Mouse (Mus musculus) cerebellum, adult 9-11 months (tissue): Measurements from ENCODE around the gene Kmt5b.
A peak's percentile ranks its signal among the peaks of the same experiment; 100 is the strongest.

ENCODE experiments used
- DNase-seq: peaks from one replicate; pipeline ENCODE4 v3.0.0; 2022

Gene Kmt5b

DNA sequence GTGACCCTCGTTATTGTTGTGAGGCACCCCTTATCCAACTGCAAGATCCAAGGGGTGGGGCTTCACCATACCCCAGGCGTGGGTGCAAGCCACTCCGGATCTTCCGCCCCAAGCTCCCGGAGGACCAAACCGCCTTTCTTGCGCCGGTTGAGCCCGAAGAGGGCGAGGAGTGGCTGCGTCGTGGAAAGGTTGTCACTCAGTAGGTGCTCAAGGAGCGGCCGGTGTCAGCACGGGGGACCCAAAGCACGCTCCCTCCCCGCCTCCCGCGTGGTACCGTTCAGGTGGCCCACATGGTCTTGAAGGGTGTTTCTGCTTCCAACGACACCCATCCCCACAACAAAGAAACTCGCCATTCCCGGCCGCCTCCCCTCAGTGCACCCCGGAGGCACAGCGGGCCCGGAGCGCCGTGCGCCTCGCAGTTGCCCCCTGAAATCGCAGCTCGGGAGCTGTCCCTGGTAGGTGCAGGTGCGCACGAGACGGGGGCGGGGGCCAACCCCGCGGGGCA lies at the start of gene Kmt5b:
Gene Kmt5b (plus strand): TSS at position 146 of the 505 bp plus-strand sequence.
- peak; percentile 82 for DNase-seq

DNA sequence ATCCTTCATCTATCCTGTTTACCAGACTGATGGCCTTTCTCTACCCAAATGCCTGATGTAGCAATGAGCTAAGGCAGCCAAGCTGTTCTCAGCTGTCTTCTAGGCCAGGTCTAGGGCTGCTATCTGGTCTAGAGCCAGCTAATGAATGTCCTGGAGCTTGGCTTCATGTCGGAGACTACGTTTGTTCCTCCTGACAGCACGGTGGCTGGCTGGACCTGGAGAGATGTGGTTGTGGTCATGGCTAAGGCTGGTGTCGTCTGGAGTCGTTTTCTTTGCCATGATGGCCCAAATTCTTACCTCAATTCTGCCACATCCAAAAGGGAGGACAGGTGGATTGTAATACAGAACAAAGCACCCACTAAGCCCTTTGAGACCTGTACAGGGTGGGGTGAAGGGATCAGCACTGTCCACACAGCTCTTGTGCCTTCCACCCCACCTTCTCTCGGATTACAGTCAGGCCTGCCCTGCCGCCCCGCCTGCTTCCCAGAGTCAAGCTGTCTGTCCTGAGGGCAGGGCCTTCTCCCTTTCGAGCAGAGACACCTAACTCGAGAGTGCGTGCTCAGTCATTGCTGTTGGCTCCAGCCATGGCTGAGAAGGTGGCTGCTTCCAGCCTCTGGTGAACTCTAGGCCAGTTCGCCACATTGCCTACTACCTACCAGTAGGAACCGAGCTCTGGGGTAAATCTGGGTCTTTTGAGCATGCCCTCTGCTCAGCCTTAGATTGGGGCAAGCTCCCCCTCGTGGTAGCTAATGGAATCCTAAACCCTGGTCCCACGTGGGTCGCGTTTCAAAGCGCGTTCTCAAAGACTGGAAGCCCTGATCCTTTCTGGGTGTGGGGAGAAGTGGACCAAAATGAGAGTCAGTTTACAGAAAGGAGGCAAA lies 48.5 kb upstream of the Kmt5b start:
- peak; percentile 72 for DNase-seq

DNA sequence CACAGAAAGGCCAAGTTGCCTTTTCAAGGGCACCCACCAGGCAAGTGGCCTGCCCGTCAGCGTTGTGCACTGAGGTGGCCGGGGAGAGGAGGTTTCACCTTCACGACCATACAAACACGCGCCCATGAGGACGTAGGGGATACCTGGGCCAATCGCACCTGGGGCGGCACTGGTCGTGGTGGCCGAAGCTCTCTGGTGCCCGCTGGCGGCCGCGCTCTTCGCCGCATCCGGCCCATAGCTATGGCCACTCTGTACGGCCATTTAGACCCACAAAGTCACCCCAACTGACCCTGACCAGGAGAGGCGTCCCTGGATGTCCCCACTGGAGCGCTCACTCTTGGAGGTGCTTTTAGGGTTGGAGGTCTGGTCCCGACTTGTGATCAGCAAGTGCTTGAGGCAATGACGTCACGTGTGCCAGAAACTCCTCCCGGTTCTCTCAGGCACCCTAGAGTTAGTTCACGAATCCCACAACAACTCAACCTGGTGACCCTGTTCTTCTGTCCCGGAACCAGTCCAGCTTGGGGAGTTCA lies 47.8 kb upstream of the Kmt5b start:
- DNase-seq = peak; percentile 75

DNA sequence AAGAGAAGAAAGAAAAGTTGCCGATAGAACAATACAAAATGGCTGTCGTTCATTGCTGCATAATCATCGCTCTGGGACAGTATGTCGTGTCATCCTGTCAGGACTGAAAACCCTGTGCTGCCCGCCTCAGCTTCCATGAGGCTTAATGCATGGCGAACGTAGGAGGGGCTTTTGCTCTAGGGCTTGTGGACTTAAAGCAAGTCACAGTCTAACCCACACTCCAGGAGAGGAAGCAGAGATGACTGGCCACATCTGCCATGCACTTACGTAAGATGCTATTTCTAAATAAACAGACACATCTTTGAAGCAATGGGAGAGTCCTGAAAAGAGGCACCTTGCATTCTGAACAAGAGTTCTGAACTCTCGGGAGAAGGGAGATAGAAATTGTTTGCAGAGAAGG lies 44.1 kb upstream of the Kmt5b start:
- no peak for DNase-seq

DNA sequence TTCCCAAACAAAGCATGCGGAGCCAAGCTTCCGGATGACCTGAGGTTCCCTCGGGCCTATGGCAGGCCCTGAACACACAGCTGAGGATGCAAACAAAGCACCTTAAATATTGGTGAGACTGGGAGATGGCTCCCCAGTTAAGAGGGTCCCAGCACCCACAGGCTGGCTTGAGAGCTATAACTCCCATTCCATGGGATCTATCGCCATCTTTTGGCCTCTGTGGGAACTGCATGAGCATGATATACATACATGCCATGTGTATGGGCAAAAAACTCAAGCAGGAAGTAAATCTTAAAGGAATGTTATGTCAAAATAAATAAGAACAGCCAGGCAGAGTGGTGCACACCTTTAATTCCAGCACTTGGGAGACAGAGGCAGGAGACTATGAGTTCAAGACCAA lies 43.3 kb upstream of the Kmt5b start:
- DNase-seq = no peak

DNA sequence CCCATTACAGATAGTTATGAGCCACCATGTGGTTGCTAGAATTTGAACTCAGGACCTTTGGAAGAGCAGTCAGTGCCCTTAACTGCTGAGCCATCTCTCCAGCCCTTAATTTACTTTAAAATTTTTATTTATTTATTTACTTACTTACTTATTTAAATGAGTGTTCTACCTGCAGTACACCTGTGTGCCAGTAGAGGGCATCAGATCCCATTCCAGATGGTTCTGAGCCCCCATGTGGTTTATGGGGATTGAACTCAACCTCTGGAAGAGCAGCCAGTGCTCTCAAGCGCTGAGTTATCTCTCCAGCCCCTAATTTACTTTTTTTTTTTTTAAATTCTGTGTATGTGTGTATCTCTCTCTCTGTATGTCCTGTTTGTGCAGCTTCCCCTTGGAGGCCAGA lies 42.4 kb upstream of the Kmt5b start:
- peak; percentile 71 for DNase-seq

DNA sequence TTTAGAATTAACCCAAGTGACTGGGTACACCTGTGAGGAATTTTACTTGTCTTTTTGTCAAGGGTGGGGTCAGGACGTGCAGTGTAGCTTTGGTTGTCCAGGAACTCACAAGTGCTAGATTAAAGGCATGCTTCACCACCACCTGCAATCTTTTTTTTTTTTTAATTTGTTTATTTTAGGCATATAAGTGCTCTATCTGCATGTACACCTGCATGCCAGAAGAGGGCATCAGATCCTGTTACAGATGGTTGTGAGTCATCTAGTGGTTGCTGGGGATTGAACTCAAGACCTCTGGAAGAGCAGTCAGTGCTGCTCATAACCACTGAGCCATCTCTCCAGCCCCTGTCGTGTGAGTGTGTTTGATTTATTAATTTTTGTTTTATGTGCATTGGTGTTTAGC lies 38.3 kb upstream of the Kmt5b start:
- DNase-seq = no peak

DNA sequence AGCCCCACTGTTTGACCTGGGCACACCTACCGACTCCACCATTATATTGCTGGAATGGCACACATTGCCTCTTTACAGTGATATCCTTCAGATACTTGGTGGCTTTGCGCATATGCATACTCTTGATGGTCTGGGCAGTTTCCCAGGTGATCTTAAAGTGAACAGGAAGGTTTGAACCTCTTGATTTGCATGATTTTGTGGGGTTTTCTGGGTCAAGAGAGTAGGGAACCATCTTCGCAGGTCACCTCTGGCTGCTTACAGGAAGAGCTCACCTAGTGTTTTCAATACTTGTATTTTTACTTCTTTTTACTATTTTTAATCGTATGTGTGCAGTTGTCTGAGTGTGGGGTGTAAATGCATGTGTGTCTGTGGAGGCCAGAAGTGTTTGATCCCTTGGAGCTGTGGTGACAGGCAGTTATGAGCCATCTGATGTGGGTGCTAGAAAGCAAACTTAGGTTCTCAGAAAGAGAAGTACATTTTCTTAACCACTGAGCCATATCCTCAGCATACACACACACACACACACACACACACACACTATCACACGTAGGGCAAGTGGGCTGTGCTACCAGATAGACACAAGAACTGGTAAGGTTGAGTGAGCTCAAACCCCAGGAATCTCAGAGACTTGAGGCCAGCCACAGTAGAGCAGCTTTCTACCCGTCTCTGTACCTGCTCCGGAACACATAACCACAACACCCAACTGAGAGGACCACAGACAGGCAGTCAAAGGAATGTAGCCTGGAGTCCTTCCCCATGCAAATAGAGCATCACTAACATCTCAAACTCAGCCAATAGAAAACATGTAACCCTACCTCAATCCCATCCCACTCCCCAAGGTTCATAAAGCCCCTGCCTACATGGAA lies 36.2 kb upstream of the Kmt5b start:
- DNase-seq = no peak

DNA sequence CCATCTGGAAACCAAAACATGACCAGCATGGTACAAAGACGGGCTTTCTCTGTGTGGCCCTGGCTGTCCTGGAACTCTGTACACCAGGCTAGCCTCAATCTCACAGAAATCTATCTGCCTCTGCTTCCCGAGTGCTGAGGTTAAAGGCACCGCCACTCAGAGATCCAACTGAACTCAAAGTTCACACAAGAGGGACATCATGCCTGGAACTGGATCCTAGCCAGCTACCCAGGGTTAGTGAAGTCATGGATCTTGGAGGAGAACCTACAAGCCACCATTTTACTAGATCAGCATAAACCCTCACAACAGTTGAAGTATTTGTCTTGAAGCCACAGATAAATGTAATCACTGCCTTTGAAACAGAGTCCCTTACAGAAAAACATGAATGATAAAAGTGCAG lies 31.2 kb upstream of the Kmt5b start:
- DNase-seq = no peak

DNA sequence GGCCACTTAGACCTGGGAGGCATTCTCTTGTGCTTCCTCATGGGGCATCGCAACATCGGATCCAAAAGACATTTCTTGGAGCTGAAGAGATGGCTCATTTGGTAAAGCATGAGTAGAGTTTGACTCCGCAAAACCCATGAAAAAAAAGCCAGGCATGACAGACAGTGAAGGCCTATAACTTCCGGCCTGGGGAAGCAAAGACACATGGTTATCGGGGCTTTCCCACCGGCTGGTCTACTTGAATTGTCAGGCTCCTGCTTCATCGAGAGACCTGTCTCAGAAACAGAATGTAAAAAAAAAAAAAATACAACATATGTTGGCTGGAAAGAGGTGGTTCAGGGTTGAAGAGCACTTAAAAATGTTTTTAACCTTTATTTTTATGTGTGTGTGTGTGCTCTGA lies 27.6 kb upstream of the Kmt5b start:
- no peak for DNase-seq

DNA sequence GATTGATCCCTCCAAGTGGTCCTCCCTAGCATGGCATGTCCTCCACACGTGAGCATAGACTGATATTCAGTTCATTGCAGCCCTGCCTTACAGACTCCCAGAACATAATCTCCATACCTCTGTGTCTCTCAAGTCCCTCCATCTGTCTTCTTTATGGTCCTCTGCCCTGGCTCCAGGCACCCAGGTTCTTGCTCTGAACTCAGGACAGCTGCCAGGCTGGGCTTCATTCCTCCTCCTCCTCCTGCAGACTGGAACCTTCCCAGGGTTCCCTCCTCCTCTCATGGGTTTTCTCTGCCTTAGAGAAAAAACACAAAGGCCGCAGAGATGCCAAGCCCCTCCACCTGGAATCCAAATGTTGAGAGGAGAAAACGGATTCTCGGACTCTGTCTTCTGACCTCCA lies 24.5 kb upstream of the Kmt5b start:
- DNase-seq = peak; percentile 52

DNA sequence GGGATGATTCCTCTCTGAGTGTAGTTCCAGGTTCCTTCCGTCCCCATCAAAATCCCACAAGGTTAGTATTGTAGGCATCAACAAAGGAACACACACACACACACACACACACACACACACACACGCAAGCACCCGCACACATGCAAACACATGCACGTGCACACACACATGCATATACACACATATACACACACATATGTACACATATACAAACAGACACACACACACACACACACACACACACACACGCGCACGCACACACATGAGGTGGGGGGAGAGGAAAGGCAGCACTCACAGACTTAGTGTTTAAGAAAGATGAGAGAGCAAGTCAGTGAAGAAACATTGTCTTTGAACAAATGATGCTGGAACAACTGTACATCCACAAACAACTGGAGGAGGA lies 23.9 kb upstream of the Kmt5b start:
- no peak for DNase-seq

DNA sequence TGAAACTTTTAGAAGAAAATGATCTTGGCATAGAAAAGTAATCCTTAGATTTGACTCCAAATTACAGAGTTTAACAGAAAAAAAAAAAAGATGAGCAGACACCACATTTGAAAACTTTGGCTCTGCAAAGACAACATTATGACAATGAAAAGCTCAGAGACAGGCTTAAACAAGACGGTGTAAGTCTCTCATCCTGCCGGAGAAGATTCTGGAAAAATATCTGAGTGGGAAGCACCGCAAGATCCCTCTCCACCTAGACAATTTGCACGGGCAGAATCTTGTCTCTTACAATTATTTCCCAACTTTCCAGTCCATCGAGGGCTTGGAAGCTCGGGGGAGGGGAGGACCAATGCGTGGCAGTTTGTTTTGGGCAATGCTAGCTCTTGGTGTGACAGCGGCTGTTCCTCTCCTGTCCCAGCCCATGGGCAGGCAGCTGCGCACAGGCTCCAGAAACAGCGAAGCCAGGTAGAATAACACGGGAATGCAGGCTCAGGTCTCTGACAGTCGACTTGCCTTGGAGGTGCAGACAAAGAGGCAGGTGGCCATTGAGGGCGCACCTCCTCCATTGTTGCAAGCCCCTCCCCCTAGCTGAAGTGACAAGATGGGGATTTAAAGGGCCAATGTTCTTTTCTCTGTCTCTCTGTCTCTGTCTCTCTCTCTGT lies 23.2 kb upstream of the Kmt5b start:
- DNase-seq = peak; percentile 81

DNA sequence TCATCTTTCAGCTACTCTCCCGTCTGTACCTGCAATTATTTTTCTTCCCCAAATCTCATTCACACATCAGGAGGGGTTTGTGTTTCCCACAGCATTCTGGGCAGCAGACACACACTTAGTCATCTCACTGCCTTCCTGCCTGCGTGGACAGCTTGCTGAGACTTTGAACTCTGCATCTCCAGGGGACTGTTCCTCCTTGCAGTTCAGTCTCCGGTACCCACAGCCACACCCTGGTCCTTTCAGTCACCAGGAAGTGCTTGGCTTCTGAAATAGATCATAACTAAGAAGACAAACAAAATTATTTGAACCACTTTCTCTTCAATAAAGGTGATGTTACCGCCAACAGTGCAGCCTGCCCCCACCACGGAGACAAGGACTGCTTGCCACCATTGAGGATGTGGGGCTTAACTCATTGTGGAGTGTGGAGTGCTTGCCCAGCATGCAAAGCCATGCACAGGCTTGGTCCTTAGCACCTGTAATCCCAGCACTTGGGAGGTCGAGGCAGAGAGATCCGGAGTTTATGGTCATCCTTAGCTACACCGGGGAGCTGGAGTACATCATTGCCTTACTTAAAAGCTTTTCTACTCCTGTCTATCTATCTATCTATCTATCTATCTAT lies 14.5 kb upstream of the Kmt5b start:
- no peak for DNase-seq

DNA sequence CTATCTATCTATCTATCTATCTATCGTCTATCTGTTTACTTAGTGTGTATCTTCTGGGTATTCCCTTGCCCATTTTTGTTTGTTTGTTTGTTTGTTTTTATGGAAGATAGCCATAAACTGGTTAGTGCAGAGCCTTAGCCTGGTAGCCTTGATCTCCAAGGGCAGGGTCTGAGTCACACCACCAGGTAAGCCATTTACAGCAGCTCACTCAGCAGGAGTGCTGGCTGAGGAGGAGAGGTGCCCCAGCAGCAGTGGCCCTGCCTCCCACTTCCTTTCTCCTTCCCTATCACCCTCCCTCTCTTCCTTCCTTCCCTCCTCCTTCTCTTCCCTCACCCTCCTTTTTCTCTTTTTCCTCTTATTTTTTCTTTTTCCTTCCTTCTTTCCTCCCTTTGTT lies 14.0 kb upstream of the Kmt5b start:
- DNase-seq = no peak

DNA sequence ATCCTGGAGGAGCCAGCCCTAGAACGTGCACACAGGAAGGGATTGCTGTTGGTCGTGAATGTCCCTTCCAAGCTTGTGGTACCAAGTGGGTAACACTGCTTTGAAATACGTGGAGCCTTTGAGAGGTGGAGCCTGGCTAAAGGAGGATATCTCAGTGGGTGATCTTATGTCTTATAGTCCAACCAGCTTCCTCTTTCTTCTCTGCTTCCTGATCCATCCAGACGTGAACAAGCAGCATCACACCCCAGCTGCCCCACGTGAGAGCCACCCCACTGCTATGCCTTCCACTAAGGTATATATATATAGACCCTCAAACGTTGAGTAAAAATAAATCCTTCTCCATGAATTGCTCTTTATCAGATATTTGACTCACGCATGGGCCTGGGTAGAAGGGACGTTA lies 13.5 kb upstream of the Kmt5b start:
- DNase-seq = no peak

DNA sequence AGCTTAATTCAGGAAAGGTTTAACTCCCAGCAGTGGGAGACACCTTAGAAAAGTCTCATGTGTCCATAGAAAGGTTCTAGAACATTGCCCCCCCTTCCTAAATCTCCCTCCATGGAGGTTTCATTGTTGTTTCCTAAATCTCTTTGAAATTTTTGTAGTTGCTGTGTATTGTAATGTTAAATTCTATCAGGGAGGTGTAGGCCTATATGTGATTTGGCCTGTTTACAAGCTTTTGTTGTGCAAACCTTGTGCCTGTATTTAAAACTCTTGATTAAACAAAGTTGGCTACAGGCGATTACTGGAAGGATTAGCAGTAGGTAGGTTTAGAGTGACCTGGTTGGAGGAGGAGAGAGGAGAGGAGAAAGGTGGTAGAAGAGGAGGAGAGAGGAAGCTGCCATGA lies 9.4 kb upstream of the Kmt5b start:
- no peak for DNase-seq

DNA sequence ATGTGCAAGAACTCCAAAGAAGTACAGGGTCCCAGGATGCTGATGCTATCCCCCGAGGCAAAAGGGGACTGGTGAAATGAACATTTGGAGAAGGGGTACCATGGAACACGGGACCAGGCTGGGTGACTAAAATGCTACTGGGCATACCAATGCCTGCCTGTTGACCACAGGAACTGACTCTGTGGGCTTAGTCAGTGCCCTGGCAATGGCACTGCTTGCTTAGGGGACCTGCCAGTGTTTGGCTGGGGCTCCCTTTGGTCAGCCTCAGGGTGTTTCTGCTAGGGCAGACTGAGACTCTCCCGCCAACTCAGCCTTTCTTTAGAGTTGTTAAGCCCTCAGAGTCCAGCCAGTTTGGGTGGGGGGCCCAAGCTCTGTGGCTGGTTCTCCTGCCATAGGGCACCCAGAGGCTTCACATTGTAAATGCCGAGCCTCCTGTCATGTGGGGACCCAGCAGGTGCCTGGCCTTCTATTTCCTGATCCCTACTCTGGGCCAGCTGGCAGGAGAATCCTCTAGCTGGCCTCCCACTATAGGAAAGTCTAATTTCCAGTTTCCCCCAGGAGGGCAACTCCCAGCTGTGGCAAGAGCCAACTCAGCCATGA lies 1.9 kb upstream of the Kmt5b start:
- DNase-seq = peak; percentile 76

DNA sequence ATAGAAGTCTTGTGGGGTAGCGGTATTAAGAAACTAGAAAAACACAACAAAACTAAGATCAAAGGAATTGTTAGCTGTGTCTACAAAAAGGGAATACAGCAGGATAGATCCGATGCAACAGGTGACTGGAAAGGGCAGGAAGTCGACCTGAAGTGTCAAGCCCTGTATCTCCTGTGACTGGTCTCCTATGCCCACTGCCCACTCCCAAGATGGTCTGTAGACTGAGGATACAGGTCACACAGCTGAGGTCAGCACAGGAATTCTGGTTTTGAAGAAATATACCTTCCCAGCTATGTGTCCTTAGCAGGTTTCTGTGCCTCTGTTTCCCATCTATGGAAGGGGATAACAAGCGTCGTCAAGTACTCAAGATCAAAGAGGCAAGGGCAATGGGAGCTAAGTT lies 843 bp upstream of the Kmt5b start:
- DNase-seq = peak; percentile 50

DNA sequence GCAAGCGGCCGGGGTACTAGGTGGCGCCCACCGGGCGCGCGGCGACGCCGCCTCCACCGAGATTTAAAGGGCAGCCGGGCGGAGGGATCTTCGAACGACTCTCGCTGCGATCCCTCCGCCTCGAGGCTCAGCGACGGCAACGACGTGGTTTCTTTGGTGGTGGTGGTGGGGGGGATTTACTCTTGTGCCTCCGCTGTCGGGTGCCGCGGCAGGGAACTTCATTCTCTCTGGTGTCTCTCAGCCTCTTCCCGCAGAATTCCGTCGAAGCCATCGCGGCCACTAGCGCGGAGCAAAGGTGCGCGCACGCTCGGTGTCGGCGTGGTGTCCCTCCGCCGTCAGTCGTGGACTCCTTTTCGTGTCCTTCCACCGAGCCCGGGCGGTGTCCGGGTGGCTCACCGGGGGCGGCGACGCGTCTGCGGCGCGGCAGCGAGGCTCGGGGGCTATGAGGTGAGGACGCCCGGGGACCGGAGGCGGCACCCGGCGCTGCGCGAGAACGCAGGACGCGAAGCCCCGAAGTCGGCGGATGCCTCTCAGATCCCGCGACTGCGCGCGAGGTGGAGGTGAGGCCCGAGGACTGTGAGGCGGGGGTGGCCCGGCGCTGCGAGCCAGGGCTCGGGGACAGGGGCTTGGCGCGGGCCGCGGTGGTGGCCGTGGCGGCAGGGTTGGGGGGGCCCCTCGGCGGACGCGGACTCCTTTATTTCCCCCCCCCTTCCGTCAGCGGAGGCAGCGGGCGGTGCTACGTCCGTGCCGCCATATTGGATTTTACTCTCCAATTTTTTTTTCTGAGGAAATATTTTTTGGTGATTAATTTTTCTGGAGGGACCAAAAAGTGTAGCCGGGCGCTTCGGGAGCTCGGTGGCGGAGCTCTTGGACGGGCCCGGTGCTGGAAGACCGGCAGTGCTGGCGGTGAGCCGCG lies 818 bp downstream of the Kmt5b start:
- DNase-seq = peak; percentile 87
